Mouse (Mus musculus): ENCODE measurements at regions not wholly inside any gene's neighbourhood (a gene's known extent, or its start where the extent isn't known, plus 50 kb on each side); places are given as distances from the start of the nearest gene placed in this dataset.

DNA sequence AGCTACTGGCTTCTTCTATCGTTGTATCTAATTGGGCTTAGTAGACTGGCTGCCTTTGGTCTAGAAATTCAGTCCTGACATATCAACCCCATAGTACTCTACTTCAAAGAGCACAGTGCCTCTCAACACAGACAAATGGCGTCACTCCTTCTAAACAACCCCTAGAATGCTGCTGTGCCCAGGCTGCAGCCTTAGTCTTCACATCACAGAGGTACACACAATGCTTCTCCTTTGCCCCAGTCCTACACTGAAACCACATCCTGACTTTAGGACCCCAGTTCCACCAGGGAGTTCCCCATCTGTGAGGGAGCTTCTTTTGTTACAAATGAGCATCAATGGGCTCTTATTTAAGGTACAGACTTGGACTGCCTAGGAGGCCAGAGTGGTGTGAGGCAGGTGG, 312.6 kb downstream of the Cd83 start:
- TF ChIP-seq CTCF (IDR thresholded peaks at IDR 0.05; ENCODE audit: low read depth) (no peak), EP300 (IDR thresholded peaks at IDR 0.05; ENCODE audit: low read depth) (no peak)

Data from heart, postnatal 0 days (tissue).